Mouse (Mus musculus) frontal cortex, adult 2 months (tissue): ENCODE data around the gene Sorbs2. TPM values are rescaled to one million over a fixed set of nuclear protein-coding genes. Genes with fewer than 3 reads are reported as not detected.

Experiments used
- DNase-seq, 2 experiments: peaks; one replicate each; pipeline ENCODE4 v3.0.0; 2022; ENCODE audit warnings: low spot score in 1 of 2; ENCODE audit errors: extremely low spot score in 1 of 2
- polyA plus RNA-seq: library from polyadenylated mRNA; depleted of rRNA; stranded (reverse); fragments of >200 nt; gene quantifications from 2 replicates; pipeline ENCODE4 v1.2.3, GENCODE M21; 2012

The Sorbs2 gene
- polyA plus RNA-seq, 1 experiment, result 122 TPM

GRCm38 (mm10) chr8:45615551-45615950 is 108.0 kb downstream of the Sorbs2 start:
- no peak for DNase-seq

- no peak for DNase-seq
Measured at GRCm38 (mm10) chr8:45621576-45622178, 114.1 kb downstream of the Sorbs2 start.

GRCm38 (mm10) chr8:45626406-45626805 is 118.8 kb downstream of the Sorbs2 start:
- DNase-seq, result no peak

- DNase-seq, result peak; percentile 72 to 84
Measured at GRCm38 (mm10) chr8:45627246-45628241, 120.0 kb downstream of the Sorbs2 start.

- no peak for DNase-seq
Measured at GRCm38 (mm10) chr8:45628421-45629065, 121.0 kb downstream of the Sorbs2 start.

GRCm38 (mm10) chr8:45629066-45629430 is 121.5 kb downstream of the Sorbs2 start:
- no peak for DNase-seq

- DNase-seq, result no peak
Measured at GRCm38 (mm10) chr8:45631023-45631422, 123.4 kb downstream of the Sorbs2 start.

GRCm38 (mm10) chr8:45635155-45635554 is 127.6 kb downstream of the Sorbs2 start:
- DNase-seq, result peak in 1 of 2 experiments; percentile 62

GRCm38 (mm10) chr8:45637745-45638144 is 130.2 kb downstream of the Sorbs2 start:
- no peak for DNase-seq

- DNase-seq, result no peak
Measured at GRCm38 (mm10) chr8:45639444-45639843, 131.9 kb downstream of the Sorbs2 start.

- DNase-seq, result no peak
Measured at GRCm38 (mm10) chr8:45644651-45645050, 137.1 kb downstream of the Sorbs2 start.

- no peak for DNase-seq
Measured at GRCm38 (mm10) chr8:45649063-45649462, 141.5 kb downstream of the Sorbs2 start.

GRCm38 (mm10) chr8:45649966-45650365 is 142.4 kb downstream of the Sorbs2 start:
- DNase-seq, result no peak

GRCm38 (mm10) chr8:45658021-45658420 is 150.4 kb downstream of the Sorbs2 start:
- DNase-seq, result no peak

- DNase-seq, result no peak
Measured at GRCm38 (mm10) chr8:45658458-45659325, 151.1 kb downstream of the Sorbs2 start.

GRCm38 (mm10) chr8:45659473-45659872 is 151.9 kb downstream of the Sorbs2 start:
- DNase-seq, result no peak

GRCm38 (mm10) chr8:45660570-45660969 is 153.0 kb downstream of the Sorbs2 start:
- no peak for DNase-seq

- no peak for DNase-seq
Measured at GRCm38 (mm10) chr8:45661605-45662004, 154.0 kb downstream of the Sorbs2 start.

GRCm38 (mm10) chr8:45666221-45666620 is 158.6 kb downstream of the Sorbs2 start:
- no peak for DNase-seq

GRCm38 (mm10) chr8:45673149-45673548 is 165.6 kb downstream of the Sorbs2 start:
- DNase-seq, result peak in 1 of 2 experiments; percentile 72
